Mouse (Mus musculus) frontal cortex, postnatal 25 days (tissue): ENCODE results near the gene Spag9.

Experiments
- DNase-seq, 2 experiments: peaks; one replicate each; pipeline ENCODE4 v3.0.0; 2022; ENCODE audit warnings: low spot score in 2 of 2

The Spag9 gene

DNA sequence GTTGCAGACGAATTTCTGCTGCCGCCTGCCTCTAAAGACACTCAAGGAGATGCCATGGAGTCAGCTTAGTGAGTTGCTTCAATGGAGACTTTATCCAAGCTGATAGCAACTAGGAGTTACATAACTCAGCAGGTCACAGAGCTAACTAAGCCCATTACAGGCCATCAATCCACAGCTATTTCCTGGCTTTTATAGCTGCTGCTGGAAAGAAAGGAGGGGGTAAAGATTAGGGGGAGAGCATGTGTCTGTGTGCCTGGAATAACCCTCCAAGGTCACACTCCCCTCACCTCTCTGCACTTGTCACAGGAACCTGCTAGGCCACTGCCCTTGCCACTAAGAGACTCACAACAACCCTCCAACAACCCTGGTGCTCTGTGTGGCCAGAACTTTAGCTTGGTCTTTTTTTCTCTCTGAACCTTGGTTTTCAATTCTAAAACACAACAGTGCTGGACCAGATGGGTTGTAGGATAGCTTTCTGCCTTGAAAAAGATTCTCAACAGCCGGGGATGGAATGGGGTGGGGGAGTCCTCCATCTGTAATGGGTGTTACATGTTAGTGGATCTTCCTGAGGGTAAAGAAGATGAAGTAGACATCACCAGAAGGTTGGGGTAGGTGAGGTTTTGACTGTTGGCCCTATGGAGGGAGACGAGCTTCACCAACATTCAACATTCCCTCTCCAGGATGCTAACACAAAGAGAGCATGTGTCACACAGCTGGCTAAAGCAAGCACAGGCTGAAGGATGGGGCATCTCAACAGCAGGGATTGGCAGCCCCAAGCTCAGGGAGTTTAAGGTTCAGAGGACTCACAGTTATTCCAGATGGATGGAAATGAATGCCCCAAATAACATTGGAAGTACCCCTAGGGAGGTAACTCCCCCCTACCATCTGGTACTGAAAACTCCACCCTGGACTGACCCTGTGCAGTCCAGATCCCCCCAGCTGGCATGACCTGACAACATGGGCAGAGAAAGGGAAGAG lies 134.5 kb downstream of the Spag9 start:
- no peak for DNase-seq

DNA sequence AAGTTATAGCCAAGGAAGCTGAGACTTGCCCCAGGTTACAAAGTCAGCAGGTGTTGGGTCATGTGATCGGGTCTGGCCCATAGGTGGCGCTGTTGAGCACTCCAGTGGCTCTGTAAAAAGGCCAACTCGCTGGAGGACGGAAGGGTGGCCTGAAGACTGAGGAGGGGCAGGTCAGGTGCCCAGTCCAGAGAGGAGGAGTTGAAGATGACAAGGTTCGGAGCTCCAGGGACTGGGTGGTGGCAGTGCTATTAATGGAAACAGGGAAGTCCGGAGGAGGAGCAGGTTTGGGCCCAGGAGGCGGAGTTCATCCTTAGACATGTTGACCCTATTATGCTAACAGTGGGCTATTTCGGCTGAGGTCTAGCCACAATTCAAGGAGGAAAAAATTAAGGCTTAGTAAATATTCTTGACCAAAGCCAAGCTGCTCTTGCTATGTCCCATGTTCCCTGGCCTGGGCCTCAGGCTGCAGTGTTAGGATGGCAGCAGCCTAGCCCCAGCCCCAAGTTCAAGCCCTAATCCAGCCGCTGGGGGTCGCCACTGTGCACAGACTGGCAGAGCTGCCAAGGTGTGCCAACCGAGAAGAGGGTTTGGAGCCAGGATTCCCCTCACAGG lies 137.6 kb downstream of the Spag9 start:
- peak; percentile 80 for DNase-seq

GRCm38 (mm10) chr11:94134076-94134838 lies 138.4 kb downstream of the Spag9 start:
- no peak for DNase-seq

GRCm38 (mm10) chr11:94135581-94136001 lies 139.7 kb downstream of the Spag9 start:
- DNase-seq: no peak

DNA sequence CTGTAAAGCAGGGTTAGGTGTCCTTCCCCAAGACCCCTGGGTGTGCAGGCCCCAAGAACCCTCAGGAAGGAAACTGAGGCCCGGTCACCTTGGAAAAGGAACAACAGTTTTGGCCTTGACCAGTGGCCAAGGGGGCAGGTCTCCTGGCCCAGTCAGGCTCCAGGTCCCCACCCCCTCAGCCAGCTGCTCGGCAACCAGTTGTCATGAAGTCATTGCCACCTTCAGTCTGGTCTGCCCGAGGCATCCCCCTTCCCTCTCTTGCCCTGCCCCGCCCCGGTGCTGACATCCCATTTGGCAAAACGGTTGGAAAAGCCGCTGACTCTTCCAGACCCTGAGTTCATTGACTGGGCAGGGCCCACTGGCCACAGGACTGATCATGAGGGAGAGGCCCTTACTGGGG lies 140.8 kb downstream of the Spag9 start:
- DNase-seq: no peak

DNA sequence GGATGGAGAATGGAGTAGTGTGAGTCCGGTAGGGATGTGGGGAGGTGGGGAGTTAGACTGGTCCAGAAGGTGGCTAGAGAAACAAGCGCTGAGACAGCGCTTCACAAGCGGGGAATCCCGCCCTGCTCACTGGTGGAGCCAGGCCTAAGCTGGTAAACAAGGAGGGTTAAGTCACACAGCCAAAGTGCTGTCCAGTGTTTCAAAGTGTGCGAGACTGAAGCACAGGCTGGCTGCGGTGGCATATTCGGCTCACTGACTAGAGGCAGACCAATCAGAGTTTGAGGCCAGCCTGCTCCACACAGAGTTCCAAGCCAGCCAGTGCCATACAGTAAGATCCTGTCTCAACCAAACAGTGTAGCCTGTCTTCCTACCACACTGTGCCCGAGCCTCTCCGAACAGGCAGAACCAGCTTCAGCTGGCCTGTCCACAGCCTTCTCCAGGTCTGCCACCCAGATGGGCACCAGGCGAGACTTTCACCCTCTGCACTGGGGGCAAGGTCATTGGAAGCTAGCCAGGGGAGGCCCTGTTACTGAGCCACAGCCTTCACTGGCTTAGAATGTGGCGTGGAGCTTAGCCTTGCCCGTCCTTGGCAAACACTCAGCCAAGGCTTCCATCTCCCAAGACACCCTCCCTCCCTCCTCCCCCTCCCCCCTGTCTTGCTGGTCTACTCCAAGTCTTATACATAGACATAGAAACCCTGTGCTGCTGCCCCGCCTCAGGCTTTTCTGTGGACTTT lies 141.6 kb downstream of the Spag9 start:
- no peak for DNase-seq

- no peak for DNase-seq
Measured at GRCm38 (mm10) chr11:94138411-94139231, 142.7 kb downstream of the Spag9 start.

DNA sequence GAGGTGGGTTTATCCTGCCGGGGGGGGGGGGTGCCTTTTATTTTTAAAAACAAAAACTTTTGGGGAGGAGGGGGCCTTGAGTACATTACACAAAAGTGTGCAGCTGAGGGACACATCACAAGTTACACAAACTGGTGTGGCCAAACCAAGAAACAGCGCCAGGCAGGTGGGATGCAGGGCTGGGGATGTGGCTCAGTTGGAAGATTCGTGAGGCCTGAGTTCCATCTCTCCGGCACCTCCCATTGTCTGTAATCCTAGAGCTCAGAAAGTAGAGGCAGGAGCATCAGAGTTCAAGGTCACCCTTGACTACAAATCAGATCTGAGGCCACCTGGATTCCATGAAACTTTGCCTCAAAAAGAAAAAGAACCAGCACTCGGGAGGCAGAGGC lies 143.3 kb downstream of the Spag9 start:
- no peak for DNase-seq

DNA sequence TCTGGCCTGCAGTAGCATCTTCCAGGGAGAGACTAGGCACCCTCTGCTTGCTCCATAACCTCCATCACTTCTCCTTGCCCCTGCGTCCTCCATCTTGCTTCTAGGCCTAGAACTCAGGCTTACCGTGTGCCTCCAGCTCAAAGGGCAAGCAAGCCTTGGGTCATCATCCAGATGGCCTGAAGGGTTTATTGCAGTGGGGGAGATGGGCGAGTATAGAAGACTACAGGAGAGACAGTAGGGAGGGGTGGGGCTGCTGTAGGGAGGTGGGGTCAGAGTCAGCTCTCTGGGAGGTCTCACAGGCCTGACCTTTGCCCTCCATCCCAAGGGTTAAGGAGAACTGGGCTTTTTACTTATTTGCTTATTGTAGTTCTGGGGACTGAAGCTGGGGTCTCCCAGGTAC lies 144.6 kb downstream of the Spag9 start:
- DNase-seq: no peak

- no peak for DNase-seq
Measured at GRCm38 (mm10) chr11:94141564-94141963, 145.7 kb downstream of the Spag9 start.

DNA sequence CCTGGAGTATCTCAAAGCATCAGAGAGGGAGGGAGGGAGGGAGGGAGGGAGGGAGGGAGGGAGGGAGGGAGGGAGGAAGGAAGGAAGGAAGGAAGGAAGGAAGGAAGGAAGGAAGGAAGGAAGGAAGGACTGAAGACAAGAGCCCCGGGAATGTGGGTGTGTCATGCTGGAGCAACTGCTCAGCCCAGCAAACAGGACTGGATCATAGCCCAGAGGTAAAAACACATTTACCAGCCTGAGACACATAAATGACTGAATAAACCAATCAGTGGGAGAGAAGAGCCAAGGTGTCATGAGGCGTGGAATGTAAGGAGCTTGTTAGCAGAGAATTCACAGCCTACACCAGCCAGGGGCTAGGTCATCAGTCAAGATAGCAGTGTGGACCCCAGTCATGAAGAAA lies 147.4 kb downstream of the Spag9 start:
- DNase-seq: no peak

DNA sequence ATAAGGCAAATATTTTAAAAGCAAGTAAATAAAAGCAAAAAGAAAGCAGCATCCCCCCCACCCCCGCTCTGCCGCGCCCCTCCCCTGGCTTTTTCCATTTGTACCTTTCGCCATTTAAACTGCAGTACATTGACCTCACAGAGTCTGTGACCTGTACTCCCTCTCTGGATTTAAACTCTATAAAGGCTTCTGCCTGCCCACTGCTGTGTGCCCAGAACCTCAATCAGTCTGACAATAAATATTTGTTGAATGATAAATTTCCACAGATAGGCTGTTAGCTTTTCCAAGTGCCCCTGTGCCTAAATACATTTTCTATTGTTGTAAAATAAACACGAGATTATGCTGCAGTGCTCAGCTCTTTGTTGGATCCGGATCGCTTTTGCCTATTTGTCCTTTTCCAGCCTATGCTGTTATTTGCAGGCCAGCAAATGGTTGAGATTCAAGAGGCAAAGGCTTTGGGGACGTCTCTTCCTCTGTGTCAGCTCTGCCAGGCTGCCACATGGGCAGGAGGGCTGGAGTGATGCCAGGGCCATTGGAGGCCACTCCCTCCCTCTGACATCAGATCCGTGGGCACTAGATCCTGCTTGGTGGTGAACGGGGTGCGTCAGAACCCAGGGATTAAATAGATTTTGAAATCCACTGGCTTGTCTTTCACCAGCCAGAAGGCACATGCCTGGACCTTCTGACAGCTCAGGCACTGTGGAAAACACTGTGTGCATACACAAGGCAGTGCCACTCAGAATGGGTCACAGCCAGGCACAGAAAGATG lies 149.1 kb downstream of the Spag9 start:
- peak; percentile 57 to 63 for DNase-seq

DNA sequence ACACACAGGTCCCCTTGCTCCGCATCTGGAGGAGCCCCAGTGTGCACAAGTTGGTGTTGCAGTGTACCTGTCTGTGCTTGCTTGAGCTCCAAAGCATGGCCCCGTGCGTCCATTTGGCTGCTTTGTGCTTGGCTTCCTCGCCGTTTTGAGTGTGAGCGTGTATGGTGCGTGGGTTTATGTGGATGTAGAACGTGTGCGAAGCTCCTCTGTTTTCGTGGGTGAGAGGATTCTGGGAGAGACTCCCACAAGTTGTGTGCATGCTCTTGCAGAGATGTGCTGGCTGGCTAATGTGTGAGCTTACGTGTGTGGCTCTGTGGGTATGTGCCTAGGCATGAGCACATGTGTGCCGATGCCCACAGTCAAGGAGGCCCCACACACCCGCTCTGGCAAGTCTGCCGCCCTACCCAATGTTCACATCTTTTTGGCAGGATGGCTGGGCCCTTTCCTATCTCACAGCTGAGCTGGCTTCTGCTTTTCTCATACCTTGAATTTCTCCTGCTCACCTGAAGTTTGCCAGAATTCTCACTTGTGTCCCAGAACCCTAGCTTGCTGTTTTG lies 150.2 kb downstream of the Spag9 start:
- DNase-seq: no peak

GRCm38 (mm10) chr11:94146733-94147485 lies 151.0 kb downstream of the Spag9 start:
- no peak for DNase-seq

DNA sequence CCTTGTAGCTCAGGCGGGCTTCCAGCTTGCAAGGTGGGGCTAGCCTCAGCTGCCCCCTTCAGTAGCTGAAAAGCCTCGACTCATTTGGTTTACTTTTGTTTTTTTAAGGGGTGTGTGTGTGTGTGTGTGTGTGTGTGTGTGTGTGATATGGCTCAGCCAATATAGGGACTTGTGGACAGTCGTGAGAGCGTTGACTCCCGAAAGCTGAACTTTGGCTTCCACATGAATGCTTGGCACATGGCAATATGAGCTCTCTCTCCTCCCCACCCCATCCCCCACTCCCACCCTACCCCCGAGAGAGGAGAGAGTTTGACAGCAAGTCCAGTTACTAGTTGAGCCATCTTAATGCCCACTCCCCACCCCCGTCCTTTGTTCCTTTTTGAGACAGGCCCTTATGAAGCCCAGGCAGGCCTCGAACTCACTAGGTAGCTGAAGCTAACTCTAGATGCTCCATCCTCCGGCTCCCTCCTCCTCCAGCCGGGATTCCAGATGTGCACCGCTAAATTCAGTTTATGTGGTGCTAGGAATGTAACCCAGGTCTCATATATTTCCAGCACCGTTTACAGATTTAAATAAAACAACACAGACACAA lies 152.3 kb downstream of the Spag9 start:
- no peak for DNase-seq

DNA sequence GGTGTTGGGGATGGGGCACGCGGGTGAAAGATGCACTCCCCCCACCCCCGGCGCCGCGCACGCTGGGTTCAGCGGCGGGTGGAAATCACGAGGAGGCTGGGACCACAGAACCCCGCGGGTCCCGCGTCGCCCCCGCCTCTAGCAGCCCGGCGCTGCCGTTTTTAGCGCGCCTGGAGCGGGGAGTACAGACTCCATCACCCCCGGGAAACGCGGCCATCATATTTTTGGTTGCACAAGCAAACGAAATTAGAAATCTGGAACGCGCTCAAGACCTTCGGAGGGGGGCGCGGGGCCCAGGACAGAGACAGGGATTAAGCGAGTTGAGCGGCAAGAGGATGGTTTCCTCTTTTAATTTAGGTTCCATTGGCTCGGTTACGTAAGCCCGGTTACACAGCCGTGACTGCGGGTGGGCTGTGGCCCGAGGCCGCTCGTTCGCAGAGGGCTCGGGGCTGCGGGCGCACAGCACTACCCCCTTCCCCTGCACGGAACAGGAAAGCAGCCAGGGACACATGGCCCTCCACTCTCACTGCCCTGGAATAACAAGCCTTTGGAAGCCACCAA lies 153.1 kb downstream of the Spag9 start:
- peak; percentile 62 to 67 for DNase-seq

DNA sequence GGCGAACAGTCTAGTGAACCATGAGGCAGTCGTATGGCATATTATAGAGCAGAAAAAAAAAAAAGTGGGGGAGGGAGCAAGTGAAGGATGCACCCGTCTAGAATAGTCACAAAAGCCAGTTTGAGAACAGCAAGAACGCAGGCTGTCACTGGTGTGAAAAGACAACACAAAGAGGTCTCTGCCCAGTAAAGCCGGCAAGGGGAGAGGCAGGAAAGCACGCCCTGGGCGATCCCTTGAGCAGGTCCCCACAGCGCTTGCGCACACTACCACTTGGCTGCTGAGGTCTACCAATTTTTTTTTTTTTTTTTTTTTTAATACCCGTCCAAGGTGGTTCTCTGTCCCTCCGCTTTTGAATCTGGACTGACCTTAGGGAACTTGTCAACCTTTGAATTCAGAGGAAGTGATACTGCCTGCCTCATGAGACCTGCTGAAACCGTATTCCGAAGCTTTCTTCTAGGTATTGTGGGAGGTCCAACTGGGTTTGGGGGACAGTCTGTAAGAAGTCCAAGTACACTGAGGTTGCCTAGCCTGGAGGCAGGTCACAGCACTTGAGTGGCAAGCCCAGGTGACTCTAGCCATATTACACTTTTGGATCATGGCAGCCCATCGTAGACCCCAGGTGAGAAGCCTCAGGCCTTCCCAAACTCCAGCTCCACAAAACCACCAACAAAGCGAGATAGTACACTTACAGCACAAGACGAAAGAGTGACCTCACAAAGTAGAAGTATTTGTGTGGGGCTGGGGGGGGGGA lies 153.8 kb downstream of the Spag9 start:
- no peak for DNase-seq
